Mouse (Mus musculus): ENCODE measurements at regions not wholly inside any gene's neighbourhood (a gene's known extent, or its start where the extent isn't known, plus 50 kb on each side); places are given as distances from the start of the nearest gene placed in this dataset.

DNA sequence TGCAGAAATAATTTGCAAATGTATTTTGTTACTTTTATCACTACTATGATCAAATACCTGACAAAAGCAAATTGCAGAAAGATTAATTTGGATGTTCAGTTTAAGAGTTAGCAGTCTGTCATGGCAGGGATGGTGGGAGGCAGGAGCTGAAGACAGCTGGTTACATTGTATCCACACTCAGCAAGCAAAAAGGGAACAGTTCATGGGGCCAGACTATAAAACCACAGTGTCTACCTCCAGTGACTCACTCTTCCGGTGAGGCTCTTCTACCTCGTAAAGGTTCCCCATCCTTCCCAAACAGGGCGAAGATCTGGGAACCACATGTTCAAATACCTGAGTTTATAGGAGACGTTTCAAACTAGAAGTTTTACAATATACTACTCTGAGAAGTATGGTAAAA, 145.2 kb upstream of the Fam78b start:
- no peak overlapping the region for H3K4me2 ChIP-seq
- 83% methylated on average over 4 of the region's 4 CpGs for WGBS
- ATAC-seq (ENCODE audit: insufficient read depth, low FRiP score, low read depth) = no peak
- H3K27ac ChIP-seq = no peak overlapping the region
- no peaks in the 10 kb centered on the region for H3K27me3 ChIP-seq (replicated peaks)
- H3K9me3 ChIP-seq = no peaks in the 10 kb centered on the region
- H3K4me1 ChIP-seq = no peaks in the 10 kb centered on the region
- no peak overlapping the region for H3K9ac ChIP-seq
- H3K4me3 ChIP-seq (replicated peaks) = no peak overlapping the region
- H3K36me3 ChIP-seq = no peaks in the 10 kb centered on the region

DNA sequence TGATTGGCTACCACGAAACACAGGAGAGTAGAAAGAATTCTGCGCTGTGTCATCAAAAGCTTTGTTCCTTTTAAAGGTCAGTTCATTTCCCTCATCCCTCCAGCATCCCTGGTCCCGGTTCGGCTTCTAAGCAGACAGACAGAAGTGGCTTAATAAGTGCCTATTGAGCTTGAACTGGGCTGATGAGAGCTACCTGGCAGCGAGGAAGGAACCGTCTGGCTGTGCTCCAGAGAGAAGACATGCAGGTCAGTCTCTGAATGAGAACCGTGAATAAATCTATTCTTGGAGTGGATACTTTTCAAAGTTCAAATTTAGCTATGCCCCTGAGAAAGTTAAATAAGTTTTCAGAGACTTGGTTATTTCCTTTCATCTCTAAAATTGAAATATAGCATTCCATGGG, 135.0 kb upstream of the Fam78b start:
- Histone ChIP-seq H3K4me2 (no peak overlapping the region), H3K4me3 (replicated peaks) (no peak overlapping the region), H3K9me3 (no peaks in the 10 kb centered on the region), H3K27me3 (replicated peaks) (no peaks in the 10 kb centered on the region), H3K9ac (no peak overlapping the region), H3K36me3 (no peaks in the 10 kb centered on the region), H3K27ac (no peak overlapping the region), H3K4me1 (no peaks in the 10 kb centered on the region)
- 74% methylated on average over 7 of the region's 7 CpGs for WGBS
- ATAC-seq (ENCODE audit: insufficient read depth, low FRiP score, low read depth) = no peak

DNA sequence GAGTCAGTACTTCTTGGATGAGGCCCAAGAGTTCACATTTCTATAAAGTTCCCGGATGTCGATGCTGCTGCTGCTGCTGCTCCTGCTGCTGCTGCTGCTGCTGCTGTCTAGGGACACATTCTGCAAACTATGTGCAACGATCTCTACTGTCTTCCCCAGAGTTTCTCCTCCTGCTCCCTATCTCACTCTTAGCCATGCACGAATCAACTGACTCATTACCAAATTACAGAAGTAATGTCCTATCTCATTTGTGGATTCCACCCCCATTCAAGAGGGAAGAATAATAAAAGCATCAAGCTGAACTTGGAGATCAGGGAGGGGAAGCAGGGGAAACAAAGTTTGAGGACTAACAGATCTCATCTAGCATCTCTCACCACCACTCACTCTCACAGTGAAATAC, 130.0 kb upstream of the Fam78b start:
- WGBS = 63% methylated on average over 4 of the region's 4 CpGs
- Histone ChIP-seq H3K4me2 (no peak overlapping the region), H3K36me3 (no peaks in the 10 kb centered on the region), H3K4me1 (no peaks in the 10 kb centered on the region), H3K9ac (no peak overlapping the region), H3K27ac (no peak overlapping the region), H3K9me3 (no peaks in the 10 kb centered on the region), H3K4me3 (replicated peaks) (no peak overlapping the region), H3K27me3 (replicated peaks) (no peaks in the 10 kb centered on the region)
- no peak for ATAC-seq (ENCODE audit: insufficient read depth, low FRiP score, low read depth)

DNA sequence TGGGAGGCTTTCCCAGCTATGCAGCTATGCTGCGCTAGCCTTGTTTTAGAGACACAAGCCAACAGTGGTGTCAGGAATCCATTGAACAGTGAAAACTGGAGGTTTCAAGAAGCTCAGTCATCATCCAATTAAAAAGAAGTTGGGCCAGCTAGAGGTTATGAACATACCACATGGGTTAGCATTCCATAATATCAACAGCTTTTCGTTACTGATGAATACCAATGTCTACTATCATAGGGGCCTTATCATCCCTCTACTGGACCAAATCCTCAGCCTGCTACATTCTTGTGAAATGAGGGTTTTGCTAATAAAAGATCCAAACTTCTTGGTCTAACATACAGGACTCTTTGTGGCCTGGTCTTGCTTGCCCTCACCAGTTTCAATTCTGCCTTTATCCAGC, 124.8 kb upstream of the Fam78b start:
- no peak overlapping the region for H3K27ac ChIP-seq
- no peaks in the 10 kb centered on the region for H3K36me3 ChIP-seq
- no peaks in the 10 kb centered on the region for H3K27me3 ChIP-seq (replicated peaks)
- ATAC-seq (ENCODE audit: insufficient read depth, low FRiP score, low read depth) = no peak
- 90% methylated on average over 2 of the region's 2 CpGs for WGBS
- H3K4me1 ChIP-seq = no peaks in the 10 kb centered on the region
- no peak overlapping the region for H3K4me2 ChIP-seq
- no peak overlapping the region for H3K9ac ChIP-seq
- no peak overlapping the region for H3K4me3 ChIP-seq (replicated peaks)
- no peaks in the 10 kb centered on the region for H3K9me3 ChIP-seq

DNA sequence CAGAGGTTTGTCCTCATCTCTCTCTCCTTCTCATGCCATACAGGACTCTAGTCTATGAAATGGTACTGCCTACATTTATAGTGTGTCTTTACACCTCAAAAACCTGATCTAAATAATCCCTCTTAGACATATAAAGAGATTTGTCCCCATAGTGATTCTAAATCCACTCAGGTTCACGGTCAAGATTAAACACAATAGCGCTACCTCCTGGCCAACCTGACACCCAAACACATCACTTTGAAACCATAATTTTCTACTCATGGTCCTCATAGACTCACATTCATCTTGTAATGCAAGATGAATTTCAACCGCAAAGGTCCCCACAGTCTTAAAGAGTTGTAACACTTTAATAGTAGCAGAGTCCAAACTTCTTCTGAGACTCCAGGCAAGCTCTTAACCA, 118.0 kb upstream of the Fam78b start:
- H3K9ac ChIP-seq = no peak overlapping the region
- 81% methylated on average over 3 of the region's 3 CpGs for WGBS

DNA sequence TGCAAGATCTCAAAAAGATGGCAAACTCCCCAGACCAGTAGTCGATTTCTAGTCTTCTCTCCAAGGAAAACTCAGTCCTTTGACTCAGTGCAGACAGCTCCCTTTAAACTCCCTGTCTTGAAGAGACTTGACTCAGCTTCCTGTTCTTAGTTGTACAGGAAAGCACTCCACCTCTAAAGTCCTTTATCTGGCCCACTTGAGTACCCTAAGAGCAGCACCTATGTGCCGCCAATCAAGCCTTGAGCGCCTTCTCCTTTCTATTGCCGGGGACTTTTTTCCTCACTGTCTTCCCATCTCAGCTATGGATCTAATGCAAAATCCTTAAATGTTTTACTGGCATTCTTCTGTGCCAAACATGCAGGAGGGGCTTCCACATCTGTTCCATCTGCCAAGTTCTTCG, 105.3 kb upstream of the Fam78b start:
- H3K9ac ChIP-seq = no peak overlapping the region
- H3K4me2 ChIP-seq = no peak overlapping the region
- H3K4me3 ChIP-seq (replicated peaks) = no peak overlapping the region
- WGBS = 79% methylated on average over 5 of the region's 5 CpGs
- no peaks in the 10 kb centered on the region for H3K9me3 ChIP-seq
- H3K27ac ChIP-seq = no peak overlapping the region
- no peak for ATAC-seq (ENCODE audit: insufficient read depth, low FRiP score, low read depth)
- H3K4me1 ChIP-seq = no peaks in the 10 kb centered on the region
- H3K27me3 ChIP-seq (replicated peaks) = no peaks in the 10 kb centered on the region
- H3K36me3 ChIP-seq = no peaks in the 10 kb centered on the region

More for the DNA sequence above, 118.0 kb upstream of the Fam78b start:
- no peaks in the 10 kb centered on the region for H3K9me3 ChIP-seq
- no peak overlapping the region for H3K4me2 ChIP-seq
- H3K27me3 ChIP-seq (replicated peaks) = no peaks in the 10 kb centered on the region
- H3K4me1 ChIP-seq = no peaks in the 10 kb centered on the region
- no peak for ATAC-seq (ENCODE audit: insufficient read depth, low FRiP score, low read depth)
- no peaks in the 10 kb centered on the region for H3K36me3 ChIP-seq
- no peak overlapping the region for H3K4me3 ChIP-seq (replicated peaks)
- no peak overlapping the region for H3K27ac ChIP-seq

DNA sequence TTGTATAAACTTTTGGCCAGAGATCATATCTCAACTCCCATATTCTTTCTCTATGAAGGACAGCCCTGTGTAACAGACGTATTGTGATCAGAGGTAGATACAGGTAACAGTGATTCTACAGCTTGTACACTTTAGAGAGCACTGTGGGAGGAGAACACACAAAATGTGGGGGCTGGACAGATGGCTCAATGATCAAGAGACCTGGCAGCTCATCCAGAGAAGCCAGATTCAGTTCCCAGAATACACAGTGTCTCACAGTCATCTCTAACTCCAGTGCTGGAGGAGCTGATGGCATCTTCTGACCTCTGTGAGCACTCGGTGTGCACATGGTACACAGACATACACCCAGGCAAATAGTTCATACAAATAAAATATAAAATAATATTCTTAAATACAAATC, 102.5 kb upstream of the Fam78b start:
- Histone ChIP-seq H3K4me3 (replicated peaks) (no peak overlapping the region), H3K36me3 (no peaks in the 10 kb centered on the region), H3K9ac (no peak overlapping the region), H3K27me3 (replicated peaks) (no peaks in the 10 kb centered on the region), H3K27ac (no peak overlapping the region), H3K4me2 (no peak overlapping the region), H3K4me1 (no peaks in the 10 kb centered on the region), H3K9me3 (no peaks in the 10 kb centered on the region)
- WGBS = 95% methylated on average over 2 of the region's 2 CpGs
- ATAC-seq (ENCODE audit: insufficient read depth, low FRiP score, low read depth) = no peak

DNA sequence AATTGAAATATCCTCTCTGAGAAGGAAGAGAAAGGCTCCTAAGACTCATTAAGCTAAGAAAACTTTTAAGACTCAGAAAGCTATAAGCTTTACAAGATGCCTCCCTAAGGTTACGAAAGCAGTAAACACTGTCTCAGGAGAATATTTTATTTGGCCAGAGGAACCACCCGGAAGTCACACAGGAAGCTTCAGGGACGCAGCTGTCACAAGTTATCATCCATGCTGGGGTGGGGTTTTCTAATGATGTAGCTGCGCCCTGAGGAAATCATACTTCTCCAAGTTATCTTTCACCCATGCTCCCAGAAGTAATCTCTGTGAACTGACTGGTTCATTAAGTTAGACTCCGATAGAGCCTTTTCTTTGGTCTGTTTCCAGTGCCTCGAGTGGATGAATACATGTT, 102.0 kb upstream of the Fam78b start:
- no peak for ATAC-seq (ENCODE audit: insufficient read depth, low FRiP score, low read depth)
- Histone ChIP-seq H3K9ac (no peak overlapping the region), H3K27ac (no peak overlapping the region), H3K36me3 (no peaks in the 10 kb centered on the region), H3K9me3 (no peaks in the 10 kb centered on the region), H3K27me3 (replicated peaks) (no peaks in the 10 kb centered on the region), H3K4me3 (replicated peaks) (no peak overlapping the region), H3K4me2 (no peak overlapping the region), H3K4me1 (no peaks in the 10 kb centered on the region)
- 72% methylated on average over 6 of the region's 6 CpGs for WGBS

DNA sequence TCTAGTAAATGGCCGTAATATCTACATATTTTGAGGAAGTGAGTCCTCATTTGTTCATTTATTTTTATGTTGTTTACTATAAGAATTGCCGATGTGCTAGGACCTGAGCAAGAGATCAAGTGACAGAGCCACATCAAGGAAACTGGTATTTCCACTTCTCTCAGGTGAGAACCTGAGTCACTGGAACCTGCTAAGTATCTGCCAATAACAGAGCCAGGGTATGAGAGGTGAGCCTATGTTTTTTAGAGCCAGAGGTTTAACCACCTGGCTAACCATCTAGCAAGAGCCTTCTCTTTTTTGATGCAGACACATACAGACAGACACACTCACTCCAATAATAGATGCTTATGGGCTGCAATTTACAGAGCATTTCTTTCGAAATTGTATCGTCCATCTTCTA, 101.2 kb upstream of the Fam78b start:
- Histone ChIP-seq H3K36me3 (no peaks in the 10 kb centered on the region), H3K4me3 (replicated peaks) (no peak overlapping the region), H3K27me3 (replicated peaks) (no peaks in the 10 kb centered on the region), H3K4me2 (no peak overlapping the region), H3K27ac (no peak overlapping the region), H3K4me1 (no peaks in the 10 kb centered on the region), H3K9ac (no peak overlapping the region), H3K9me3 (no peaks in the 10 kb centered on the region)
- WGBS = 60% methylated on average over 4 of the region's 4 CpGs
- no peak for ATAC-seq (ENCODE audit: insufficient read depth, low FRiP score, low read depth)

DNA sequence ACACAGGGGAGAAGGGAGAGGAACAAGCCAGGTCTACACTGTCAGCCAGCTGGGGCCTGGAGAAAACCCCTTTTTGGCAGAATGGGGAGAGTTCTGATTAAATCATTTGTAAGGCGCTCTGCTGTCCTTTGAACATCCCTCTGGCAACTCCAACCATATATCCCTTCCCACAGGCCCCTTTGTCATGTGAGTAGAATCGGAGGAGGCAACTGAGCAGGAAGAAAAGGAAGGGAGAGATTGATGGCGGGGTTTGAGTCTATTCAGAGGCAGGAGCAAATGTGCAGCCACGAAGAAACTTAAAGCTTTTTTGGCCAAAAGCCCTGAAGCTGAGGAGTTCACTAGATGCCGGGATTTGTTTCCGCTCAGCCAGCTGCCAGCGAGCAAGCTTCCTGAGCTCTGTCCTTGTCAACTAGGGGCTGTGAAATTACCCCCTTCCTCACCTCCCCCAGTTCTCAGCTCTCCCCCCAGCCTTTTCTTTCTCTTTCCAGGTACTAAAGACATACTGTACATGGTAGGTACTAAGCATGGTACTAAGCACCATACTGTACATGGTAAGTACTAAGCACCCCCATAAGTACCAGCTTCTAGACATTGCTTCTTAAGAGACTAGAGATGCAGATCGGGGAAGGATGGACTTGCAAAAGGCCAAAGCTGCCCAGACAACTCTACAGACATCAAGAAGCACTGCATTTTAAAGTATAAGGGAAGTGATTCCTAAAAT, 100.6 kb upstream of the Fam78b start:
- H3K36me3 ChIP-seq = no peaks in the 10 kb centered on the region
- peak; percentile 56; the same call in 1 of the 2 replicates for ATAC-seq (ENCODE audit: insufficient read depth, low FRiP score, low read depth)
- H3K9ac ChIP-seq = no peak overlapping the region
- H3K9me3 ChIP-seq = no peaks in the 10 kb centered on the region
- no peaks in the 10 kb centered on the region for H3K27me3 ChIP-seq (replicated peaks)
- WGBS = 33% methylated on average over 8 of the region's 8 CpGs
- H3K4me2 ChIP-seq = no peak overlapping the region
- H3K27ac ChIP-seq = no peak overlapping the region
- no peaks in the 10 kb centered on the region for H3K4me1 ChIP-seq
- H3K4me3 ChIP-seq (replicated peaks) = no peak overlapping the region

DNA sequence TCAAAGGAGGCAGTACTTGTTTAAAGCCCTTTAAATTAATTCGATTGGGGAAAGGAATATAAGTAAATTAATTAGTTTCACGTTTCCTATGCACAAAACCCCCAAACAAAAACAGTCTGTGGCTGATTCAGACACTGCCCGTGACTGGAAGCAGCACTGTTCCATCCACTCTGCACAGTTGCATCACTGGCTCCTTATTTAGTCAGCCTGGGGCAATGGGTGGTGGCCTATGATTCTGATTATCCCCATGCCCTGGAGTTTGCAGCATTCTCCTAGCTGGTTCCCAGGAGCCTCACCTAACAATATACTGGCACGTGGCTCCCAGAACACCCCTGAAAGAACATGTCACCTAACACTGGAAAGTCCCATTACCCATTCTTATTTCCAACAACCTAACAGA, 99.6 kb upstream of the Fam78b start:
- Histone ChIP-seq H3K27ac (no peak overlapping the region), H3K9ac (no peak overlapping the region), H3K27me3 (replicated peaks) (no peaks in the 10 kb centered on the region), H3K4me1 (no peaks in the 10 kb centered on the region), H3K4me2 (no peak overlapping the region), H3K4me3 (replicated peaks) (no peak overlapping the region), H3K9me3 (no peaks in the 10 kb centered on the region), H3K36me3 (no peaks in the 10 kb centered on the region)
- WGBS = 60% methylated on average over 4 of the region's 4 CpGs
- no peak for ATAC-seq (ENCODE audit: insufficient read depth, low FRiP score, low read depth)

DNA sequence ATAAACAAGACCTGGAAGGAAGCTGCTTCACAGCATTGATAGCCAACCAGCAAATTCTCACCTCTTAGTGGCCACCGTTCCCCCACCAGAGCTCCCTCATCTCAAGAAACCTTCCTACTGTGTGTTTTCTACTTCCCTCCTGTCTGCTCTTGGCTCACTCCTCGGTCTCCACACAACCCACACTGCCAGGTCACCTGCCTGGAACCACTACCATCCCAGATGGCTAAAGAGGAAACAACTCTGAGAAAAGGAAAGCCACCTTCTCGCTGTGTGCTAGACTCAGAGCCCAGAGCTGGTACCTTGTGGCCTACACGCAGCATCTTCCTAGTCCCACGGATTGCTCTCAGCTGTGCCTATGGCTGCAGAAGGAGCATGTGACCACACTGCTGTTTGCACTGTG, 97.8 kb upstream of the Fam78b start:
- H3K4me1 ChIP-seq = no peaks in the 10 kb centered on the region
- H3K4me3 ChIP-seq (replicated peaks) = no peak overlapping the region
- ATAC-seq (ENCODE audit: insufficient read depth, low FRiP score, low read depth) = no peak
- H3K4me2 ChIP-seq = no peak overlapping the region
- H3K9ac ChIP-seq = no peak overlapping the region
- H3K36me3 ChIP-seq = no peaks in the 10 kb centered on the region
- WGBS = 83% methylated on average over 5 of the region's 5 CpGs
- H3K9me3 ChIP-seq = no peaks in the 10 kb centered on the region
- no peaks in the 10 kb centered on the region for H3K27me3 ChIP-seq (replicated peaks)
- no peak overlapping the region for H3K27ac ChIP-seq

DNA sequence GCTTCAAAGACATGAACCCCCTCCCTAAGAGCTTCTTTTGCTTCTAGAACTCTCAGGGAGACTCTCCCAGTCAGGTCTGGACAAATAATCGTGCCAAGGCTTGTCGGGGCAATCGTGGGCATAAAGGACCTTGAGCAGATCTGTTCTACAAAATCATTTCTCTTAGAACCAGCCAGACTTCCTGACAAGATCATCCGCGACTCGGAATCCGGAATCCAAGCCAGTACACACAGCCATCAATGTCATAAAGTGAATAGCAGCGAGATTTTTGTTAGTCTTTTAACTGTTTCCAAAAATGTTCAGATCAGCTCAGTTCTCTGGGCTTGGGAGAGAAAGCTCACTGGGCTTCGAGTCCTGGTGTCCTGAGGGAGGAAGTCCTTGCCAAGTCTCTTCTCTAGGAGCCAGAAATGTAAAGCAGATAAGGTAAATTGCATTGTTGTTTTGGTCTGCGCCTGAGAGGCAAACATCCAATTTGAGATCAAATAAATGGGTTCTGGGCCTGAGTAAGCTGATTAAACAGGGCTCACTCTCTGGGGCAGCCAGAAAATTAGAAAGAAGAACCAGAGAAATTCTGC, 92.9 kb upstream of the Fam78b start:
- Histone ChIP-seq H3K4me1 (no peaks in the 10 kb centered on the region), H3K9me3 (no peaks in the 10 kb centered on the region), H3K27me3 (replicated peaks) (no peaks in the 10 kb centered on the region), H3K9ac (no peak overlapping the region), H3K27ac (no peak overlapping the region), H3K4me3 (replicated peaks) (no peak overlapping the region), H3K36me3 (no peaks in the 10 kb centered on the region), H3K4me2 (no peak overlapping the region)
- no peak for ATAC-seq (ENCODE audit: insufficient read depth, low FRiP score, low read depth)
- WGBS = 65% methylated on average over 10 of the region's 10 CpGs

Measured in stomach, embryonic 15.5 days (tissue).